Mouse (Mus musculus) C2C12 (cell line): ENCODE data around the gene Ncam2. TPM values are rescaled to one million over a fixed set of nuclear protein-coding genes. Genes with fewer than 3 reads are reported as not detected.

Experiments used
- H3K27me3 ChIP-seq: one replicate; pipeline ENCODE4 v1.6.1; 2011; ENCODE audit not compliant: control insufficient read depth, insufficient read depth, insufficient read length
- H3K36me3 ChIP-seq: one replicate; pipeline ENCODE4 v1.6.1; 2011; ENCODE audit not compliant: control insufficient read depth, insufficient read depth
- H3K4me3 ChIP-seq: one replicate; pipeline ENCODE4 v1.5.1; 2011; ENCODE audit warnings: mild to moderate bottlenecking, control low read depth; ENCODE audit not compliant: poor library complexity, insufficient read depth, severe bottlenecking
- H3K79me2 ChIP-seq: one replicate; pipeline ENCODE4 v1.6.1; 2011; ENCODE audit not compliant: control insufficient read depth, insufficient read depth
- H3K79me3 ChIP-seq: one replicate; pipeline ENCODE4 v1.6.1; 2011; ENCODE audit warnings: low read depth, control low read depth
- H3ac ChIP-seq: one replicate; pipeline ENCODE3; 2011; ENCODE audit warnings: low read depth; ENCODE audit not compliant: control insufficient read depth, insufficient read length
- CEBPB ChIP-seq: IDR thresholded peaks from one replicate; pipeline ENCODE4 v1.6.1; 2011; ENCODE audit warnings: low read depth, mild to moderate bottlenecking, control low read depth, moderate library complexity
- CTCF ChIP-seq: IDR thresholded peaks from one replicate; pipeline ENCODE4 v1.5.1; 2011; ENCODE audit not compliant: control insufficient read depth, insufficient read depth, insufficient read length
- FOSL1 ChIP-seq: IDR thresholded peaks from one replicate; pipeline ENCODE4 v1.8.0; 2011; ENCODE audit warnings: mild to moderate bottlenecking, low read length; ENCODE audit not compliant: poor library complexity, insufficient read depth, severe bottlenecking
- MAX ChIP-seq: IDR thresholded peaks from one replicate; pipeline ENCODE4 v1.6.1; 2011; ENCODE audit warnings: mild to moderate bottlenecking, control low read depth
- MYOD1 ChIP-seq: IDR thresholded peaks from one replicate; pipeline ENCODE4 v1.6.1; 2011; ENCODE audit warnings: low read depth; ENCODE audit not compliant: control insufficient read depth, insufficient read length
- MYOG ChIP-seq: IDR thresholded peaks from one replicate; pipeline ENCODE4 v1.6.1; 2011; ENCODE audit not compliant: control insufficient read depth, insufficient read length; ENCODE audit errors: extremely low read depth
- USF1 ChIP-seq: IDR thresholded peaks from one replicate; pipeline ENCODE4 v1.6.1; 2011; ENCODE audit warnings: low read depth, mild to moderate bottlenecking, control low read depth, moderate library complexity
- polyA plus RNA-seq: library from polyadenylated mRNA; unstranded; fragments of >200 nt; fragmentation: generic; extraction: Trizol; gene quantifications from one replicate; pipeline ENCODE4 v1.2.1, GENCODE M21; 2012; ENCODE audit warnings: missing spikeins

Ncam2 gene
- polyA plus RNA-seq, 1 experiment: not detected

DNA sequence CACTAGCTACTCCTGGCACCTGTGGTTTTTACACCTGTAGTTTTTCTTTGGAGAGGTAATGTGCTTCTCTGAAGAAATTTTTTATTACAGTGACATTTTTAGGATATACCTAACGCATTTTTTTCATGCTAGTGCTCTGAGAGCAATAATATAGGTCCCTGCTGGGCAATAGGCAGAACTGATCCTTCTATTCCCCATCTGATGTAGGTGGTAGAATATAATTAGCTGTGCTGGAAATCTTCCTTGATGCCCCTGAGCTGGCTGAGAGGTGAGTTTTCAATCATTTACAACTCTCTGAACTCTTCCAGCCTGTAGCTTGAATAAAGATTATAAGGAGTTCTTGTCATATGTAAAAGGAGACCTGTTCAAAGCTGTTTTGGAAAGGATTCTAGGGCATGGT lies 272.4 kb downstream of the Ncam2 start:
- no peak overlapping the region for H3ac ChIP-seq
- no peaks in the 10 kb centered on the region for H3K27me3 ChIP-seq

DNA sequence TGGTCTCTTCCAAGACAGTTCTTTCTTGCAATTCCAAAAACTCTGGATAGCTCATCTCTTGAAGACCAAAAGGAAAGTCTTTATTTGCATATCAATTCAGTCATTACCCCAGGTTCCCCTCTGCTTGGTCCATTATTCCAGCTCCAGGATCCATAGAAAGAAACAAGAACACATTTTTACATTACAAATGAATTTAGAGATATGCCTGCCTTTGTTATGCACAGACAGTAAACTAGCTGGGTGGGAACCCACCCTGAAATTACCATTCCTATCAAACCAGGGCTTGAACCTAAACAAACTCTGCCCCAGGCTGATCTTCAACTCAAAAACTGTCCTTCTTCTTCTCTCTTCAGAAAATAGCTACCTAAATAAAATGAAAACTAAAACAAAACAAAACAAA lies 280.6 kb downstream of the Ncam2 start:
- no peak for TF ChIP-seq MYOD1
- no peak for TF ChIP-seq CEBPB
- TF ChIP-seq MYOG: no peak
- TF ChIP-seq MAX: no peak
- no peak for TF ChIP-seq FOSL1
- no peak for TF ChIP-seq USF1
- H3ac ChIP-seq: no peak overlapping the region
- no peaks in the 10 kb centered on the region for H3K79me2 ChIP-seq
- H3K79me3 ChIP-seq: no peaks in the 10 kb centered on the region
- H3K27me3 ChIP-seq: no peaks in the 10 kb centered on the region
- H3K4me3 ChIP-seq: no peak overlapping the region
- H3K36me3 ChIP-seq: no peaks in the 10 kb centered on the region

More for the DNA sequence above, 272.4 kb downstream of the Ncam2 start:
- TF ChIP-seq CTCF: no peak
- TF ChIP-seq USF1: no peak
- TF ChIP-seq CEBPB: no peak
- TF ChIP-seq MYOD1: no peak
- no peak for TF ChIP-seq FOSL1
- H3K79me3 ChIP-seq: no peaks in the 10 kb centered on the region
- H3K36me3 ChIP-seq: no peaks in the 10 kb centered on the region
- H3K79me2 ChIP-seq: no peaks in the 10 kb centered on the region
- no peak overlapping the region for H3K4me3 ChIP-seq

DNA sequence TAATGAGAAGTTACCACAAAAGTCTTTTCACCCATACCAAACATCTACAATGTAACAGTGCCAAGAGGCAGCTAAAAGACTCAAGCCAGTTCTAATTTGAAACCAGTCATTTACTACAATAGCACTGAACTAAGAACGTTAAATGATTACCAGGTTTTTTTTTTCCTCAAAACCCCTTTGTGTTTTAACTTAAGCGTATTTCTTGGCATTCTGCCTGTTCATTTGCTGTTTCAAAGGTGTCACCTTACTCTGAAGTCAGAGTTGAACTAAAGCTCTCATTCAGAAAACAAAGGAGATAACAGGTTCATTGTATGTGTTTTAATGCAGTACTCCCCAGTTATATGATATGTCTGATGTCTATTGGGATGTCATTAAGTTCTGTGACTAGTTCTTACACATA lies 295.6 kb downstream of the Ncam2 start:
- H3K79me3 ChIP-seq: no peaks in the 10 kb centered on the region
- TF ChIP-seq MYOD1 (no peak), MYOG (no peak), MAX (no peak), USF1 (no peak), CEBPB (no peak), CTCF (no peak), FOSL1 (no peak)
- no peak overlapping the region for H3K4me3 ChIP-seq
- no peaks in the 10 kb centered on the region for H3K79me2 ChIP-seq
- H3K36me3 ChIP-seq: no peaks in the 10 kb centered on the region
- H3K27me3 ChIP-seq: no peaks in the 10 kb centered on the region
- H3ac ChIP-seq: no peak overlapping the region

DNA sequence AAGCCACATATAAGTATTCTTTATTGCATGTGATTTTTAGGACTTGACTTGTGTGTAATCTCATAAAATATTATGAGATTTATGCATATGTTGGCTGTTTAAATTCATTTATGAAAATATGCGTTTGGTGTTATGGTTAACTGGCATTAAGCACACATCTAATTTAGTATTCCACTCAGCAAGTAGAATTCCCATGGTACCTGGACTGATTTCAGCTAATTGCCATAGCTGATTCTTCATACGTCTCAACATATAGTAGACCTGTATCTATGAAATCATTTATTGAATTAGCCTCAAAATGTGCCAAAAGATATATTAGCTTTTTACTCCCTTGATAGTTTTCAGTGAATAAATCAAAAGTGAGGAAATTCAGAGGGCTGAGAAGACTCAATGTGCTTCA lies 302.1 kb downstream of the Ncam2 start:
- Histone ChIP-seq H3K36me3 (no peaks in the 10 kb centered on the region), H3K4me3 (no peak overlapping the region), H3ac (no peak overlapping the region), H3K79me3 (no peaks in the 10 kb centered on the region), H3K79me2 (no peaks in the 10 kb centered on the region), H3K27me3 (no peaks in the 10 kb centered on the region)
- TF ChIP-seq USF1 (no peak), CEBPB (no peak), MYOG (no peak), MYOD1 (no peak), FOSL1 (no peak), CTCF (no peak), MAX (no peak)

DNA sequence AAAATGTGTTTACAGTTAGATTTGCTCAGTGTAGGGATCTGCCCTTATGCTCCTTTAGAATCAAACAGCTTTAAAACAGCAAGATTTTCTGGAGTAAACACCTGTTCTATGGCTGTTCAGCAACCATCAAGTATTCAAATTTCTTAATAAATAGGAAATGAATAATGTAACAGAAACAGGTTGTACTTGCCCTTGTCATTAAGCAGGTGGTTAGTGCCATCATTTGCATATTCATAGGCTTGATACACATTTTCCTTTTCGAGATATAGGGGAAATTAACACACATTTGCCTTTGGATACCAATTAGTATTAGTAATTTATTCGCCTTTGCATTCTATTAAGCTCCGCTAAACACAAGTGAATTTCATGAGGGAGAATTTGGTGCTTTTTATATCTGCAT lies 335.7 kb downstream of the Ncam2 start:
- H3ac ChIP-seq: no peak overlapping the region
- H3K79me2 ChIP-seq: no peaks in the 10 kb centered on the region
- H3K27me3 ChIP-seq: no peaks in the 10 kb centered on the region
- H3K36me3 ChIP-seq: no peaks in the 10 kb centered on the region
- no peak for TF ChIP-seq CEBPB
- no peak for TF ChIP-seq MAX
- TF ChIP-seq MYOD1: no peak
- TF ChIP-seq USF1: no peak
- TF ChIP-seq MYOG: no peak
- TF ChIP-seq CTCF: no peak
- TF ChIP-seq FOSL1: no peak
- no peaks in the 10 kb centered on the region for H3K79me3 ChIP-seq
- no peak overlapping the region for H3K4me3 ChIP-seq

DNA sequence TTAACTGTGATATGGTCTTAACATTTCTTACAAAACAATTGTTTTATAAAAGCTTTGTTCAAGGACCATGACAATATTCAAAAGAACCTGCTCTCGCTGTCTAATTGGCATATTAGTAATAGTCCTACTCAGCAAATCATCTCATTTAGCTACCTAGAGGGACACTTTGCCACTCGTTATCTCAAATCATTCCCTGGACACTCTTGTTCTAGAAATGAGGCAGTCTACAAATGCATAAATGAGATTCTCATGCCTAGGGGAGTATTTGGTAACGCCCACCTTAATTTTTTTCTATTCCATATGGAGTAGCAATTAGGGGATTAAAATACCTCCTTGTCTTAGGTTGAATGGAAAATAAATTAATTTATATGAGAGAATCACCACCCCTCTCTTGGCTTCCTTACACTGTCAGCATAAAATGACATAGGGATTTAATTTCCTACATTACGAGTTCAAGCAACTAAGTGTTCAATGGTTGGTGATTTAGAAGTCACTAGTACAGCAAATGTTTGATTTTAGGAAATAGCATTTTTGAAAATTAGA lies 387.1 kb downstream of the Ncam2 start:
- no peak for TF ChIP-seq MYOD1
- TF ChIP-seq USF1: no peak
- TF ChIP-seq CTCF: no peak
- no peak for TF ChIP-seq MYOG
- no peak for TF ChIP-seq CEBPB
- no peak for TF ChIP-seq MAX
- TF ChIP-seq FOSL1: no peak
- Histone ChIP-seq H3K27me3 (no peaks in the 10 kb centered on the region), H3K79me3 (no peaks in the 10 kb centered on the region), H3K4me3 (no peak overlapping the region), H3K36me3 (no peaks in the 10 kb centered on the region), H3ac (no peak overlapping the region), H3K79me2 (no peaks in the 10 kb centered on the region)
